Mouse (Mus musculus) liver, embryonic 14.5 days (tissue): ENCODE measurements around the gene Ppp1r13l.

Experiments
- CTCF ChIP-seq: IDR thresholded peaks from 2 replicates; pipeline ENCODE4 v1.5.1; 2016; ENCODE audit warnings: antibody characterized with exemption, low read depth, control low read depth
- EP300 ChIP-seq: IDR thresholded peaks from 2 replicates; pipeline ENCODE4 v1.6.1; 2016; ENCODE audit warnings: antibody characterized with exemption, low read depth

GRCm38 (mm10) chr7:19373367-19373766 is 13.8 kb downstream of the Ppp1r13l start:
- no peak for TF ChIP-seq CTCF
- TF ChIP-seq EP300: no peak
